ENCODE assay signal across 8 mouse cellular contexts in the genomic region with DNA sequence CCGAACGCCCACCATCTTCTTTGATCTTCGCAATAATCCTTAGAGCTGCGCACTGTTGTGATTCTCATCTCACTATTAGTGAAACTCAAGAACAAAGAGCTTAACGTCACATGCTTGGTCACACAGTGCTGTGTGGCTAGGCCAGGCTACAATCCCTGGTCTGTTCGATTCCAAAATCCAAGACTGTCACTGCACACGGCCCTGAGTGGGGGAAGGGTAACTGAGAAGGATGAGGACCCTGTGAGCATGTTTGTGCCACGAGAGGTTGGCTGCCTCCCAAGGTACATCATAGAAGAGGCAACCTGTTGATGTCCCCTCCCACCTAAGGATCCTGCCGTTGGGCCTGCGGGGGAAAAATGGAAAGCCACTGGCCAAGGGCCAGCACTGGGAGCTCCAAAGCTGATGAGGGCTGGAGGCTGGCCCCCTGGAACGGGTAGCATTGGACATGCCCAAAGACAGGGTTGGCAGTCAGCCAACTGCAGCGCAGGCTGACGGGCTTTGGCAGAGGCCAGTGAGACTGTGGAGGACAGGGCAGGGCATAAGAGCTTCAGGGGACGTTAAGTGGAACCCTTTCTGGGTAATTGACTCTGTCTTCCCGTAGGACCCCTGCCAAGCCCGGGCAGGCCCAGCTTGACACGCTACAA.
DNase-seq lines count a peak whose midpoint lies in the region; ATAC-seq and TF ChIP-seq lines count a peak whose summit lies in the region.

No protein-coding gene starts in this region.

- peak overlapping the region; percentile 44 for H3K4me2 ChIP-seq in forebrain, embryonic 13.5 days
- no peak overlapping the region for H3K4me2 ChIP-seq in hindbrain, embryonic 14.5 days (replicated peaks)
- no peak overlapping the region for H3K4me2 ChIP-seq in lung, embryonic 14.5 days

- no peak for TF ChIP-seq CTCF in gastrocnemius, adult 2 months (IDR thresholded peaks at IDR 0.05)
- no peak for TF ChIP-seq CTCF in lung, embryonic 14.5 days (IDR thresholded peaks at IDR 0.05; ENCODE audit: low read depth)

- peak; percentile 91 for ATAC-seq in forebrain, embryonic 13.5 days
- peak; percentile 90; the same call in 1 of the 2 replicates for ATAC-seq in hindbrain, embryonic 14.5 days (ENCODE audit: low FRiP score)
- peak; percentile 85 for ATAC-seq in lung, embryonic 14.5 days (ENCODE audit: insufficient read depth)

- no peak overlapping the region for H3K27ac ChIP-seq in gastrocnemius, adult 2 months
- H3K27ac ChIP-seq in forebrain, embryonic 13.5 days = peak overlapping the region; percentile 45; the same call in 1 of the 2 replicates
- H3K27ac ChIP-seq in hindbrain, embryonic 14.5 days = no peak overlapping the region
- no peak overlapping the region for H3K27ac ChIP-seq in lung, embryonic 14.5 days (ENCODE audit: low read depth)

- no peak overlapping the region for H3K4me3 ChIP-seq in gastrocnemius, adult 2 months
- H3K4me3 ChIP-seq in forebrain, embryonic 13.5 days = no peak overlapping the region
- H3K4me3 ChIP-seq in hindbrain, embryonic 14.5 days (replicated peaks; ENCODE audit: low read length) = no peak overlapping the region
- H3K4me3 ChIP-seq in lung, embryonic 14.5 days (ENCODE audit: low read depth, low read length) = no peak overlapping the region

- H3K4me1 ChIP-seq in forebrain, embryonic 13.5 days = peaks cover 40% of the 10 kb centered on the region
- H3K4me1 ChIP-seq in hindbrain, embryonic 14.5 days (replicated peaks; ENCODE audit: control insufficient read depth, insufficient read depth, low read length) = peaks cover 16% of the 10 kb centered on the region
- 0 out of 2 replicates have a peak, but pooled peaks cover 12% of the 10 kb centered on the region for H3K4me1 ChIP-seq in lung, embryonic 14.5 days (ENCODE audit: insufficient read depth)

- H3K27me3 ChIP-seq in forebrain, embryonic 13.5 days = peaks cover 36% of the 10 kb centered on the region
- no peaks in the 10 kb centered on the region; the same call in 1 of the 2 replicates for H3K27me3 ChIP-seq in hindbrain, embryonic 14.5 days (ENCODE audit: control insufficient read depth, insufficient read depth, low read length)
- H3K27me3 ChIP-seq in lung, embryonic 14.5 days (ENCODE audit: insufficient read depth, low read length) = 0 out of 2 replicates have a peak, but pooled peaks cover 2% of the 10 kb centered on the region

- WGBS in forebrain, embryonic 13.5 days = 26% methylated on average over 17 of the region's 17 CpGs
- WGBS in hindbrain, embryonic 14.5 days = 50% methylated on average over 17 of the region's 17 CpGs
- WGBS in lung, embryonic 14.5 days = 43% methylated on average over 17 of the region's 17 CpGs

- peak; percentile 31 for DNase-seq in gastrocnemius, adult 2 months
- DNase-seq in gastrocnemius, postnatal 36 days = no peak
- DNase-seq in adrenal gland, adult (ENCODE audit: inconsistent age in 2 of 2, low spot score in 1 of 2) = peak; percentile 19 to 60
- DNase-seq in hindbrain, embryonic 14.5 days (ENCODE audit: low spot score) = peak; percentile 75
- peak; percentile 83 for DNase-seq in lung, embryonic 14.5 days
- peak; percentile 18 to 22 for DNase-seq in right cerebral cortex, postnatal 36 days (ENCODE audit: low spot score in 2 of 2)
- DNase-seq in thymus, postnatal 25 days = no peak

- H3K9me3 ChIP-seq in forebrain, embryonic 13.5 days (replicated peaks) = no peaks in the 10 kb centered on the region
- no peaks in the 10 kb centered on the region for H3K9me3 ChIP-seq in hindbrain, embryonic 14.5 days (ENCODE audit: control insufficient read depth, low read length)
- H3K9me3 ChIP-seq in lung, embryonic 14.5 days (ENCODE audit: low read depth, low read length) = no peaks in the 10 kb centered on the region

- intact Hi-C loops in gastrocnemius, adult 2 months (cut with DNase I) = no loop called here
- intact Hi-C loops in gastrocnemius, postnatal 36 days (cut with DNase I) = no loop called here

- no peak overlapping the region for H3K9ac ChIP-seq in forebrain, embryonic 13.5 days
- H3K9ac ChIP-seq in hindbrain, embryonic 14.5 days = no peak overlapping the region
- no peak overlapping the region for H3K9ac ChIP-seq in lung, embryonic 14.5 days

- H3K36me3 ChIP-seq in forebrain, embryonic 13.5 days (ENCODE audit: poor library complexity, severe bottlenecking) = no peaks in the 10 kb centered on the region
- no peaks in the 10 kb centered on the region for H3K36me3 ChIP-seq in hindbrain, embryonic 14.5 days (replicated peaks; ENCODE audit: control insufficient read depth, insufficient read depth)
- no peaks in the 10 kb centered on the region for H3K36me3 ChIP-seq in lung, embryonic 14.5 days (ENCODE audit: insufficient read depth)

Comparison
In these comparisons a context has a peak if more than half of its experiments do, and no peak if none do; other contexts are left out.
1. DNase-seq: peak in gastrocnemius, adult 2 months (single experiment), adrenal gland, adult (2 of 2), hindbrain, embryonic 14.5 days (single experiment), lung, embryonic 14.5 days (single experiment) and right cerebral cortex, postnatal 36 days (2 of 2); none in gastrocnemius, postnatal 36 days (0 of 2) and thymus, postnatal 25 days (single experiment).
2. Peak in every context shown above with its lines, with median percentiles within 50 percentile points of each other: ATAC-seq.